Mouse (Mus musculus): ENCODE measurements around the gene Slc11a1. TPM values are rescaled to one million over a fixed set of nuclear protein-coding genes. Genes with fewer than 3 reads are reported as not detected.

Slc11a1 gene
- polyA plus RNA-seq, 1 experiment, result 169 TPM

DNA sequence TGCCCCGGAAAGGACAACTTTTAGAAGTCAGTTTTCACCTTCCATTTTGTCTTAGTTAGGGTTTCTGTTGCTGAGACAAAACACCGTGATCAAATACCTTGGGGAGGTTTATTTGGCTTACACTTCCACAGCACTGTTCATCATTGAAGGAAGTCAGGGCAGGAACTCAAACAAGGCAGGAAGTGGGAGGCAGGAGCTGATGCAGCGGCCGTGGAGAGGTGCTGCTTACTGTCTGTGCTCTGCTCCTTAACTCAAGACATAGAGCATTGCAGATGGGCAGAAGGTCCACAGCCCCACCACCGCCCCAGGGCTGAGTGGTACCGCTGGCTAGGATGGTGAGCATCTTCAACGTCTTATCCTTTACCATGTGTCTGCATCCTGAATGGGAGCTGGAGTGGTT is 33.1 kb upstream of the Slc11a1 start:
- DNase-seq (ENCODE audit: low read depth in 1 of 2, low spot score in 2 of 2), result no peak
- H3K27me3 ChIP-seq (ENCODE audit: control insufficient read depth, insufficient read depth, low read length), result no peaks in the 10 kb centered on the region
- H3K27ac ChIP-seq (ENCODE audit: insufficient read depth, low read length), result no peak overlapping the region
- H3K4me1 ChIP-seq (ENCODE audit: control insufficient read depth, insufficient read depth, insufficient read length), result no peaks in the 10 kb centered on the region
- 71% methylated on average over 7 of the region's 7 CpGs for WGBS
- H3K4me3 ChIP-seq (ENCODE audit: extremely low read depth, insufficient read depth, insufficient read length), result no peak overlapping the region
- TF ChIP-seq CTCF (IDR thresholded peaks at IDR 0.05; ENCODE audit: extremely low read depth, insufficient read depth, insufficient read length, insufficient replicate concordance) (no peak), POLR2A (IDR thresholded peaks at IDR 0.05; ENCODE audit: low read depth, low read length) (no peak)
- no peaks in the 10 kb centered on the region for H3K36me3 ChIP-seq (ENCODE audit: control insufficient read depth, insufficient read depth, low read length)

DNA sequence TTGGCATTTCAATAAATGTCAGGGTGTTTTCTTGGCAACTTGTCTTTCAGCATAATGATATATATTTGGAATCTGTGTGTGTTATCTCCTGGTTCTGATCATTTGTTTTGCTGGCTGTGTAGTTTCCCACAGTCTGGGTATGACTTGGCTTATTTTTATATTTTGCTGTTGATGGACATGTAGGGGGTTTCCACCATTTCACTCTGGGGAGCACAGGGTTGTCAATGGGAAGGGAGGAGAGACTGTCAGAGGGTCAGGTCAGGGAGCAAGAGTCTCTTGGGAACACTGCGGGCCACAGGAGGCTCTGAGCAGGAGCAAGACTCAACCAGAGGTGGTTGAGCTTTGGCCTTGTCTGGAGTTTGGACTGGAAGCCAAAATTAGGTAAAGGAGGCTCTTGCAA is 32.7 kb upstream of the Slc11a1 start:
- Histone ChIP-seq H3K4me1 (ENCODE audit: control insufficient read depth, insufficient read depth, insufficient read length) (no peaks in the 10 kb centered on the region), H3K27ac (ENCODE audit: insufficient read depth, low read length) (no peak overlapping the region), H3K36me3 (ENCODE audit: control insufficient read depth, insufficient read depth, low read length) (no peaks in the 10 kb centered on the region), H3K27me3 (ENCODE audit: control insufficient read depth, insufficient read depth, low read length) (no peaks in the 10 kb centered on the region), H3K4me3 (ENCODE audit: extremely low read depth, insufficient read depth, insufficient read length) (no peak overlapping the region)
- WGBS, result 79% methylated on average over 1 of the region's 1 CpGs
- no peak for DNase-seq (ENCODE audit: low read depth in 1 of 2, low spot score in 2 of 2)
- TF ChIP-seq POLR2A (IDR thresholded peaks at IDR 0.05; ENCODE audit: low read depth, low read length) (no peak), CTCF (IDR thresholded peaks at IDR 0.05; ENCODE audit: extremely low read depth, insufficient read depth, insufficient read length, insufficient replicate concordance) (no peak)

DNA sequence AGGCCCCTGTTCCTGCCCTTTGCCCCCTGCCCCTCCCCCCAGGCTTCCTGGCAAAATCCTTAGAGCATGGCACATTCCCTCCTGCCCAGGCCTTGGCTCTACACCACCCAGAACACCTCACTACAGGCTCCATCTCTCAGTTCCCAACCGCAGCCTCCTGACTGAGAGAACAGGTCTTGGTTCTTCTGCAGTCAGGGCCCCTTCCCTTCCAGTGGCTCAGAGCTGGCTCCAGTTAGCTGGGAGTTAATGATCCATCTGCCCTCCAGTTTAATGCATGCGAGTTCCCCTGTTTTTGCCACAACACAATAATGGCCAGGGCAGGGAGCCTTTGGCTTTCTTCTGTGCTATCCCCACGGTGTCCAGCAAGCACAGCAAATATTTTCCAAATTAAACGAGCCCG is 31.8 kb upstream of the Slc11a1 start:
- TF ChIP-seq CTCF (IDR thresholded peaks at IDR 0.05; ENCODE audit: extremely low read depth, insufficient read depth, insufficient read length, insufficient replicate concordance) (no peak), POLR2A (IDR thresholded peaks at IDR 0.05; ENCODE audit: low read depth, low read length) (no peak)
- WGBS, result 85% methylated on average over 5 of the region's 5 CpGs
- Histone ChIP-seq H3K4me1 (ENCODE audit: control insufficient read depth, insufficient read depth, insufficient read length) (no peaks in the 10 kb centered on the region), H3K27me3 (ENCODE audit: control insufficient read depth, insufficient read depth, low read length) (no peaks in the 10 kb centered on the region), H3K27ac (ENCODE audit: insufficient read depth, low read length) (no peak overlapping the region), H3K4me3 (ENCODE audit: extremely low read depth, insufficient read depth, insufficient read length) (no peak overlapping the region), H3K36me3 (ENCODE audit: control insufficient read depth, insufficient read depth, low read length) (no peaks in the 10 kb centered on the region)
- no peak for DNase-seq (ENCODE audit: low read depth in 1 of 2, low spot score in 2 of 2)

DNA sequence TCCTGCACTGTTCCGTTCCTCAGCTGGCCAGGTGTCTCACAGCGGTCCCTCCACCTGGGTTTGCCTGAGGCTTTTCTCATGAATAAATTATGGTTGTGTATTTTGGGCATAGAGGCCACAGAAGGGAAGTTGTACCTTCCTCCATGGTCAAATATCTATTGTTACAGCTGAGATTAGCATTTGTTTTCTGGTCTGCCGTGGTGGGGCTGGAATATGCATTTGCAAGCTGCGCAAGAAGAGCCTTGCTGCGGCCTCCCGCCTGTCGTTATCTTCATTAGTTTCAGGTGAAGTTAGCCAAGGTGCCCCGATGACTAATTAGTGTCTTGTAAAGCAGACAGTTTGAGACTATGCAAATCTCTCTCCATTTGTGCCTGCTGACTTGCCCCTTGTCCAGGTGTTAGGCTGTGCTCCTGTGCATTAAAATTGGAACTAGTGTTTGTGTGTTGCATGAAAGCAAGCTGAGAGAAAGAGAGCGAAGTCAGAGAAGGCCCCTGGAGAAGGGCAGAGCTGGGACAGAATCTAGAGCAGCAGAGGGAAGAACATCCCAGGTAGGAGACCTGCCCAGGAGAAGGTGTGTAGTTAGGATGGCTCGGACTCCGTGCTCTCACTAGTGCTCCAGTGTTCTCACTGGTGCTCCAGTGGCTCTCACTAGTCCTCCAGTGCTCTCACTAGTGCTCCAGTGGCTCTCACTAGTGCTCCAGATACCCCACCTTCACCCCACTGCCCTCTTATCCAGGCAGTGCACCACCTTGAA is 30.7 kb upstream of the Slc11a1 start:
- 69% methylated on average over 11 of the region's 11 CpGs for WGBS
- no peaks in the 10 kb centered on the region for H3K4me1 ChIP-seq (ENCODE audit: control insufficient read depth, insufficient read depth, insufficient read length)
- H3K36me3 ChIP-seq (ENCODE audit: control insufficient read depth, insufficient read depth, low read length), result no peaks in the 10 kb centered on the region
- no peak overlapping the region for H3K27ac ChIP-seq (ENCODE audit: insufficient read depth, low read length)
- no peak for TF ChIP-seq POLR2A (IDR thresholded peaks at IDR 0.05; ENCODE audit: low read depth, low read length)
- no peak for TF ChIP-seq CTCF (IDR thresholded peaks at IDR 0.05; ENCODE audit: extremely low read depth, insufficient read depth, insufficient read length, insufficient replicate concordance)
- no peak for DNase-seq (ENCODE audit: low read depth in 1 of 2, low spot score in 2 of 2)
- H3K4me3 ChIP-seq (ENCODE audit: extremely low read depth, insufficient read depth, insufficient read length), result no peak overlapping the region
- H3K27me3 ChIP-seq (ENCODE audit: control insufficient read depth, insufficient read depth, low read length), result no peaks in the 10 kb centered on the region

DNA sequence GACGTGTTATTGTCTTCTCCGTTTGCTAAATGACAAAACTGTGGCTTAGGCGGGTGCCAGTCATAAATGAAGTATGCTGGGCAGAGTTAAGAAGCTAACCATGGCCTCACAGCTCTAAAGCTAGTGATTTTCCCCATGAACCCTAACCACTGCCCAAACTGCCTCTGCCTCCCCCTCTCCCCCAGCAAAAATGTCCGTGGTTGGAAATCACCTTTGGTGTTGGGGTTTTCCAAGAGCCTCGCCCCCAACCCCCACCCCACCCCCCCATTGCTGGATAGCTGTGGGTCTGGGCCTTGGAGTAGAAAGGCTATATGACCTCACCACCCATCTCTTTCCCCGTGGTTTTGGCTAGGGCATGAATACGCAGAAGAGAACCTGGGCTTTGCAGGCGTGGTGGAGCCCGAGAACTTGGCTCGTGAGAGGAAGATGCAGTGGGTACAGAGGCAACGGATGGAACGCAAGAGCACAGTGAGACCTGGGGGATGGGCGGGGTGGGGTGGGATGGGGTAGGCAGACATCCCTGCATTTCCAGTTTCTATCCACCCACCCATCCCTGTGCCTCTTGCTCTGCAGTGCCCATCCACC is 23.7 kb upstream of the Slc11a1 start:
- no peak for TF ChIP-seq POLR2A (IDR thresholded peaks at IDR 0.05; ENCODE audit: low read depth, low read length)
- TF ChIP-seq CTCF (IDR thresholded peaks at IDR 0.05; ENCODE audit: extremely low read depth, insufficient read depth, insufficient read length, insufficient replicate concordance), result no peak
- 81% methylated on average over 13 of the region's 13 CpGs for WGBS
- Histone ChIP-seq H3K36me3 (ENCODE audit: control insufficient read depth, insufficient read depth, low read length) (no peaks in the 10 kb centered on the region), H3K4me3 (ENCODE audit: extremely low read depth, insufficient read depth, insufficient read length) (no peak overlapping the region), H3K4me1 (ENCODE audit: control insufficient read depth, insufficient read depth, insufficient read length) (no peaks in the 10 kb centered on the region), H3K27ac (ENCODE audit: insufficient read depth, low read length) (no peak overlapping the region), H3K27me3 (ENCODE audit: control insufficient read depth, insufficient read depth, low read length) (no peaks in the 10 kb centered on the region)
- DNase-seq (ENCODE audit: low read depth in 1 of 2, low spot score in 2 of 2), result no peak

DNA sequence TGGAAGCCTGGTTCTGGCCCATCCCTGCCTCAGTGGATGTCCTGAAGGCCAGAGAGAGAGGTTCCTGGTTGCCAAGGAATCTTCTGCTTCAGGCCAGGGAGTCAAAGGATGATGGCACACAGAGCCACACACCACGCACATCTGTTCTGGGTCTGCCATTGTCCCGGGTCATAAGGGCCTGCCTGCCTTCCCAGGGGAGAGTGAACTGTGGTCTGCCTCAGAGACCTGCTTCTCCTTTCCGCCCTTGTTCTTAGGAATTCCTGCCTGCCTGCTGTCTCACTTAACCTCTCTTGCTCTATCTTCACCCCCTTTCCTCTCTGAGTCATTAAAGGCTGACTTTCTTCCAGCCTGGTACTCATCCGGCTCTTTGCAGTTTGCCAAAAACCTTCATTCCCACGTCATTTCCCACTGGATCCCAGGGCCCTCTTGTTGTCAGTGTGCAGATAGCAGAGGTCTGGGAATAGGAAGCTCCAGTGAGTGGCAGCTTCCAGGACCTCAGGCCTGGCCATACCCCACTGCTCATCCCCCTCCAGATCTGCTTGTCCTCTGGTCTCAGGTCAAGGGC is 22.4 kb upstream of the Slc11a1 start:
- TF ChIP-seq CTCF (IDR thresholded peaks at IDR 0.05; ENCODE audit: extremely low read depth, insufficient read depth, insufficient read length, insufficient replicate concordance), result no peak
- TF ChIP-seq POLR2A (IDR thresholded peaks at IDR 0.05; ENCODE audit: low read depth, low read length), result no peak

More for the DNA sequence above, 22.4 kb upstream of the Slc11a1 start:
- Histone ChIP-seq H3K27ac (ENCODE audit: insufficient read depth, low read length) (no peak overlapping the region), H3K4me3 (ENCODE audit: extremely low read depth, insufficient read depth, insufficient read length) (no peak overlapping the region), H3K4me1 (ENCODE audit: control insufficient read depth, insufficient read depth, insufficient read length) (no peaks in the 10 kb centered on the region), H3K27me3 (ENCODE audit: control insufficient read depth, insufficient read depth, low read length) (no peaks in the 10 kb centered on the region), H3K36me3 (ENCODE audit: control insufficient read depth, insufficient read depth, low read length) (no peaks in the 10 kb centered on the region)
- 64% methylated on average over 5 of the region's 5 CpGs for WGBS
- no peak for DNase-seq (ENCODE audit: low read depth in 1 of 2, low spot score in 2 of 2)

Measured in spleen, adult 2 months (tissue).